Mouse (Mus musculus): ENCODE results near the gene Rusc1. TPM values are rescaled to one million over a fixed set of nuclear protein-coding genes. Genes with fewer than 3 reads are reported as not detected.

The Rusc1 gene
- polyA plus RNA-seq, 1 experiment = 33.6 TPM

DNA sequence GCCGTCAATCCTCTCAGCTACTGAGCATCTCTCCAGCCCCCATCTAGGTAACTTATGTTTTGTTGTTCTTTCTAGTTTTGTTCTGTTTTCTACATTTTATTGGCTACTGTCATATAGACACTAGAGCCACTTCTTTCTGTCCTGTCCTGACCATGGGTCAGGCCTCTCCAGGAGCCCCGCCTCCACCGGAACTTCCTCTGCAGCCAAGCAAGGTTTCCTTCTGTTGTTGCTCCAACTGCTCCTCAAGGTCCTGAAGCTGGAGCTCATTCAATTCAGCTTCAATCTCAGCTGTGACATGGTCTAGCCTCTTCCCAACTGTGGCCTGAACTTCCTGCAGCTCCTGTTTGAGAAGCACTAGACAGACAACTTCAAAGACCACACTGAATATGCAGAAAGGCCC lies 36.8 kb upstream of the Rusc1 start:
- TF ChIP-seq POLR2A (IDR thresholded peaks at IDR 0.05; ENCODE audit: low read depth, low read length) = no peak
- no peak for TF ChIP-seq CTCF (conservative IDR thresholded peaks at IDR 0.05; ENCODE audit: insufficient read depth, insufficient read length, low read depth, low read length)
- Histone ChIP-seq H3K36me3 (ENCODE audit: control insufficient read depth, insufficient read depth, low read length) (no peaks in the 10 kb centered on the region), H3K27ac (ENCODE audit: insufficient read depth, low read depth, low read length) (no peak overlapping the region), H3K4me1 (ENCODE audit: control insufficient read depth, insufficient read depth, low read length) (0 out of 2 replicates have a peak, but pooled peaks cover 3% of the 10 kb centered on the region), H3K27me3 (replicated peaks; ENCODE audit: control insufficient read depth, insufficient read depth, low read length) (no peaks in the 10 kb centered on the region), H3K4me3 (ENCODE audit: insufficient read depth, low read depth, low read length) (no peak overlapping the region)
- no peak for DNase-seq
- WGBS = 77% methylated on average over 3 of the region's 3 CpGs

- H3K27me3 ChIP-seq (replicated peaks; ENCODE audit: control insufficient read depth, insufficient read depth, low read length) = no peaks in the 10 kb centered on the region
- WGBS = 93% methylated on average over 3 of the region's 3 CpGs
- H3K4me1 ChIP-seq (ENCODE audit: control insufficient read depth, insufficient read depth, low read length) = 0 out of 2 replicates have a peak, but pooled peaks cover 3% of the 10 kb centered on the region
- no peak overlapping the region for H3K27ac ChIP-seq (ENCODE audit: insufficient read depth, low read depth, low read length)
- no peak overlapping the region for H3K4me3 ChIP-seq (ENCODE audit: insufficient read depth, low read depth, low read length)
- H3K36me3 ChIP-seq (ENCODE audit: control insufficient read depth, insufficient read depth, low read length) = no peaks in the 10 kb centered on the region
- no peak for DNase-seq
- TF ChIP-seq CTCF (conservative IDR thresholded peaks at IDR 0.05; ENCODE audit: insufficient read depth, insufficient read length, low read depth, low read length) (no peak), POLR2A (IDR thresholded peaks at IDR 0.05; ENCODE audit: low read depth, low read length) (no peak)
Observed at GRCm38 (mm10) chr3:89125981-89126380, 32.9 kb upstream of the Rusc1 start.

GRCm38 (mm10) chr3:89124241-89124640 lies 31.1 kb upstream of the Rusc1 start:
- 0 out of 2 replicates have a peak, but pooled peaks cover 3% of the 10 kb centered on the region for H3K4me1 ChIP-seq (ENCODE audit: control insufficient read depth, insufficient read depth, low read length)
- no peak overlapping the region for H3K4me3 ChIP-seq (ENCODE audit: insufficient read depth, low read depth, low read length)
- no peaks in the 10 kb centered on the region for H3K27me3 ChIP-seq (replicated peaks; ENCODE audit: control insufficient read depth, insufficient read depth, low read length)
- H3K27ac ChIP-seq (ENCODE audit: insufficient read depth, low read depth, low read length) = no peak overlapping the region
- no peaks in the 10 kb centered on the region for H3K36me3 ChIP-seq (ENCODE audit: control insufficient read depth, insufficient read depth, low read length)
- TF ChIP-seq POLR2A (IDR thresholded peaks at IDR 0.05; ENCODE audit: low read depth, low read length) (no peak), CTCF (conservative IDR thresholded peaks at IDR 0.05; ENCODE audit: insufficient read depth, insufficient read length, low read depth, low read length) (no peak)
- 53% methylated on average over 3 of the region's 3 CpGs for WGBS
- DNase-seq = peak; percentile 58

DNA sequence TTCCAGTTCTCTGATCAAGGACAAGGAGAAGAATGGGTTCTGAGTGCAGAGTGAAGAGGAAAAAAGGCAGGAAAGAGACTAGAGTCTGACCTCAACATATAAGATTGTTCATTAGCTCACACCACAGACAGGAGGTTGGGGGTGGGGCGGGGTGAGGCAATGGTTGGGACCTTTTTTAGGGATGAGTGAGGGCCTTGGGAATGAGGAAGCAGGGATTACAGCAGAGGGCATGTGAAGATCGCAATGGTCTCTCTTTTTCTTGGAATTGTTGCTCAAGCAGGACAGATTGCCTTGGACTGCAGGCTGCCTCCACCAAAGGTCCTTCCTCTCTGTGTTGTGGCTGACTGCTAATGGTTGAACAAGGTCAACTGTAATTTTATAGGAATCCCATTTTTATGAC lies 30.2 kb upstream of the Rusc1 start:
- peak; percentile 36 for DNase-seq
- TF ChIP-seq POLR2A (IDR thresholded peaks at IDR 0.05; ENCODE audit: low read depth, low read length) = no peak
- TF ChIP-seq CTCF (conservative IDR thresholded peaks at IDR 0.05; ENCODE audit: insufficient read depth, insufficient read length, low read depth, low read length) = no peak
- Histone ChIP-seq H3K36me3 (ENCODE audit: control insufficient read depth, insufficient read depth, low read length) (no peaks in the 10 kb centered on the region), H3K27ac (ENCODE audit: insufficient read depth, low read depth, low read length) (no peak overlapping the region), H3K4me3 (ENCODE audit: insufficient read depth, low read depth, low read length) (no peak overlapping the region), H3K4me1 (ENCODE audit: control insufficient read depth, insufficient read depth, low read length) (0 out of 2 replicates have a peak, but pooled peaks cover 3% of the 10 kb centered on the region), H3K27me3 (replicated peaks; ENCODE audit: control insufficient read depth, insufficient read depth, low read length) (no peaks in the 10 kb centered on the region)
- 59% methylated on average over 2 of the region's 2 CpGs for WGBS

DNA sequence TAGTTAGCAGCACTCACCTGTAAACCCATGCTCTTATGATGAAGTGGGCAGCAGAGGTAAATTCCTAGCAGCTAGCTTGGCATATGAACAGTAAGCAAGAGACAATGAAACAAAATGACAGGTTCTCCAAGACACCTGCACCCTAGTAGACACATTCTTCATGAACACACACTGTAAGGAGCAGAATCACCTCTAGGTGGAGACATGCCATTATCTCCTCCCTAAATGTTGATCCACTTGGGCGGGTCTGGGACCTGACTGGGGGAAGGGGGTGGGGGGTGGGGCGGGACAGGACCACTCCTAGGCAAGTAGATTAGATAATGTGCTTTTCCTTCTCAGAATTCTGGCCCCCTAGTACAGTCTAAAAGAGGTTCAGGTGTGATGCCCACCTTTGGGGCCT lies 22.4 kb upstream of the Rusc1 start:
- WGBS = 4% methylated on average over 2 of the region's 2 CpGs
- Histone ChIP-seq H3K27ac (ENCODE audit: insufficient read depth, low read depth, low read length) (no peak overlapping the region), H3K4me1 (ENCODE audit: control insufficient read depth, insufficient read depth, low read length) (no peaks in the 10 kb centered on the region), H3K4me3 (ENCODE audit: insufficient read depth, low read depth, low read length) (no peak overlapping the region), H3K27me3 (replicated peaks; ENCODE audit: control insufficient read depth, insufficient read depth, low read length) (no peaks in the 10 kb centered on the region), H3K36me3 (ENCODE audit: control insufficient read depth, insufficient read depth, low read length) (no peaks in the 10 kb centered on the region)
- TF ChIP-seq CTCF (conservative IDR thresholded peaks at IDR 0.05; ENCODE audit: insufficient read depth, insufficient read length, low read depth, low read length) (peak; percentile 46), POLR2A (IDR thresholded peaks at IDR 0.05; ENCODE audit: low read depth, low read length) (no peak)
- DNase-seq = peak; percentile 67

- Histone ChIP-seq H3K27ac (ENCODE audit: insufficient read depth, low read depth, low read length) (peak overlapping the region; percentile 19; the same call in 1 of the 2 replicates), H3K27me3 (replicated peaks; ENCODE audit: control insufficient read depth, insufficient read depth, low read length) (no peaks in the 10 kb centered on the region), H3K4me1 (ENCODE audit: control insufficient read depth, insufficient read depth, low read length) (no peaks in the 10 kb centered on the region), H3K4me3 (ENCODE audit: insufficient read depth, low read depth, low read length) (no peak overlapping the region), H3K36me3 (ENCODE audit: control insufficient read depth, insufficient read depth, low read length) (no peaks in the 10 kb centered on the region)
- peak; percentile 70 for DNase-seq
- 24% methylated on average over 4 of the region's 4 CpGs for WGBS
- no peak for TF ChIP-seq CTCF (conservative IDR thresholded peaks at IDR 0.05; ENCODE audit: insufficient read depth, insufficient read length, low read depth, low read length)
- TF ChIP-seq POLR2A (IDR thresholded peaks at IDR 0.05; ENCODE audit: low read depth, low read length) = no peak
Observed at GRCm38 (mm10) chr3:89113058-89113457, 19.9 kb upstream of the Rusc1 start.

- 22% methylated on average over 1 of the region's 1 CpGs for WGBS
- Histone ChIP-seq H3K4me1 (ENCODE audit: control insufficient read depth, insufficient read depth, low read length) (no peaks in the 10 kb centered on the region), H3K27me3 (replicated peaks; ENCODE audit: control insufficient read depth, insufficient read depth, low read length) (no peaks in the 10 kb centered on the region), H3K27ac (ENCODE audit: insufficient read depth, low read depth, low read length) (no peak overlapping the region), H3K36me3 (ENCODE audit: control insufficient read depth, insufficient read depth, low read length) (no peaks in the 10 kb centered on the region), H3K4me3 (ENCODE audit: insufficient read depth, low read depth, low read length) (no peak overlapping the region)
- no peak for DNase-seq
- TF ChIP-seq POLR2A (IDR thresholded peaks at IDR 0.05; ENCODE audit: low read depth, low read length) = no peak
- no peak for TF ChIP-seq CTCF (conservative IDR thresholded peaks at IDR 0.05; ENCODE audit: insufficient read depth, insufficient read length, low read depth, low read length)
Observed at GRCm38 (mm10) chr3:89108146-89108545, 15.0 kb upstream of the Rusc1 start.

Data from kidney, adult 2 months (tissue).